Mouse (Mus musculus): ENCODE results near the gene Cpm.

GRCm38 (mm10) chr10:117709326-117709830, 80.1 kb downstream of the Cpm start:
- TF ChIP-seq CTCF (IDR thresholded peaks at IDR 0.05; ENCODE audit: low read depth, low read length): no peak
- no peak for TF ChIP-seq POLR2A (IDR thresholded peaks at IDR 0.05; ENCODE audit: insufficient read depth, low read length)
- TF ChIP-seq EP300 (IDR thresholded peaks at IDR 0.05; ENCODE audit: insufficient read depth, low read depth, low read length): no peak

Data from ES-Bruce4 (cell line).